ENCODE assay signal across 8 mouse cellular contexts in genomic region chr7:30331887-30332286, GRCm38 (mm10). TPM values are rescaled to one million over a fixed set of nuclear protein-coding genes. Genes with fewer than 3 reads are reported as not detected.
DNase-seq lines count a peak whose midpoint lies in the region; ATAC-seq lines count a peak whose summit lies in the region.

No protein-coding gene starts in this region.

- no peak overlapping the region for H3K9ac ChIP-seq in hindbrain, embryonic 14.5 days

- no peaks in the 10 kb centered on the region for H3K9me3 ChIP-seq in hindbrain, embryonic 14.5 days (ENCODE audit: control insufficient read depth, low read length)

- peak overlapping the region; percentile 27 for H3K27ac ChIP-seq in hindbrain, embryonic 14.5 days

- H3K4me3 ChIP-seq in hindbrain, embryonic 14.5 days (replicated peaks; ENCODE audit: low read length): peak overlapping the region; percentile 15

- peaks cover 14% of the 10 kb centered on the region; the same call in 1 of the 2 replicates for H3K4me1 ChIP-seq in hindbrain, embryonic 14.5 days (replicated peaks; ENCODE audit: control insufficient read depth, insufficient read depth, low read length)

- peak overlapping the region; percentile 47 for H3K4me2 ChIP-seq in hindbrain, embryonic 14.5 days (replicated peaks)

- peak; percentile 90 for DNase-seq in WW6 (ENCODE audit: low read depth, low spot score)
- DNase-seq in cerebellum, adult 9-11 months: peak; percentile 97
- peak; percentile 88 to 92 for DNase-seq in frontal cortex, postnatal 14 days (ENCODE audit: low spot score in 2 of 2)
- peak; percentile 92 for DNase-seq in hindbrain, embryonic 14.5 days (ENCODE audit: low spot score)
- DNase-seq in layer of hippocampus, postnatal 25 days (ENCODE audit: extremely low spot score in 1 of 2, low spot score in 1 of 2): peak; percentile 64 to 70
- DNase-seq in lung, postnatal 10 days: peak; percentile 89
- DNase-seq in retina, embryonic 14.5 days (ENCODE audit: low spot score): peak; percentile 95
- peak; percentile 69 to 75 for DNase-seq in thymus, postnatal 36 days

- WGBS in hindbrain, embryonic 14.5 days: 2% methylated on average over 13 of the region's 13 CpGs

- peaks cover 9% of the 10 kb centered on the region; the same call in 1 of the 2 replicates for H3K27me3 ChIP-seq in hindbrain, embryonic 14.5 days (ENCODE audit: control insufficient read depth, insufficient read depth, low read length)

- no peaks in the 10 kb centered on the region for H3K36me3 ChIP-seq in hindbrain, embryonic 14.5 days (replicated peaks; ENCODE audit: control insufficient read depth, insufficient read depth)

- ATAC-seq in hindbrain, embryonic 14.5 days (ENCODE audit: low FRiP score): peak; percentile 93

RNA-seq across cellular contexts. Expression of gene Sdhaf1, which starts 8.2 kb away (rescaled TPM):
- 16.5 and 19.2 TPM in 2 replicates for polyA plus RNA-seq in hindbrain, embryonic 14.5 days (2014; fragmentation: Nextera tagmentation; extraction: Ambion mirVana)
- total RNA-seq in layer of hippocampus, postnatal 25 days (2021): 1 to 10 TPM; 7.8 to 7.9 TPM

RNA-seq across cellular contexts. Expression of gene E130208F15Rik, which starts 10.3 kb away (rescaled TPM):
- not detected in 2 replicates for polyA plus RNA-seq in hindbrain, embryonic 14.5 days (2014; fragmentation: Nextera tagmentation; extraction: Ambion mirVana)
- total RNA-seq in layer of hippocampus, postnatal 25 days (2021): under 1 TPM; 0.15 to 0.75 TPM

RNA-seq across cellular contexts. Expression of gene Syne4, which starts 17.3 kb away (rescaled TPM):
- polyA plus RNA-seq in hindbrain, embryonic 14.5 days (2014; fragmentation: Nextera tagmentation; extraction: Ambion mirVana): 10.7 and 11.9 TPM in 2 replicates
- total RNA-seq in layer of hippocampus, postnatal 25 days (2021): 10 to 100 TPM in 1 of 2 experiments, 1 to 10 TPM in 1; 6.4 to 13.1 TPM

RNA-seq across cellular contexts. Expression of gene Alkbh6, which starts 23.4 kb away (rescaled TPM):
- polyA plus RNA-seq in hindbrain, embryonic 14.5 days (2014; fragmentation: Nextera tagmentation; extraction: Ambion mirVana): 119 and 123 TPM in 2 replicates
- total RNA-seq in layer of hippocampus, postnatal 25 days (2021): 10 to 100 TPM; 47.1 to 55.1 TPM

RNA-seq across cellular contexts. Expression of gene Lrfn3, which starts 30.7 kb away (rescaled TPM):
- polyA plus RNA-seq in hindbrain, embryonic 14.5 days (2014; fragmentation: Nextera tagmentation; extraction: Ambion mirVana): 14.5 and 15.0 TPM in 2 replicates
- total RNA-seq in layer of hippocampus, postnatal 25 days (2021): 10 to 100 TPM; 33.6 to 34.7 TPM

Comparison
In these comparisons a context has a peak if more than half of its experiments do, and no peak if none do; other contexts are left out.
1. Peak in every context shown above with its lines: DNase-seq, ATAC-seq, H3K4me3 ChIP-seq and H3K27ac ChIP-seq.